Mouse (Mus musculus): ENCODE data around the gene Hspa8.

The Hspa8 gene

GRCm38 (mm10) chr9:40811860-40812259, 11.1 kb downstream of the Hspa8 start:
- no peak for DNase-seq

- DNase-seq: no peak
These were observed 13.3 kb downstream of the Hspa8 start for GRCm38 (mm10) chr9:40814060-40814459.

- DNase-seq: no peak
These were observed 16.7 kb downstream of the Hspa8 start for GRCm38 (mm10) chr9:40817325-40818028.

GRCm38 (mm10) chr9:40825601-40826000, 24.8 kb downstream of the Hspa8 start:
- DNase-seq: no peak

GRCm38 (mm10) chr9:40827366-40827765, 26.6 kb downstream of the Hspa8 start:
- DNase-seq: no peak

- peak; percentile 63 for DNase-seq
These were observed 33.8 kb downstream of the Hspa8 start for GRCm38 (mm10) chr9:40834569-40834968.

- DNase-seq: no peak
These were observed 35.9 kb downstream of the Hspa8 start for GRCm38 (mm10) chr9:40836681-40837080.

- DNase-seq: no peak
These were observed 38.9 kb downstream of the Hspa8 start for GRCm38 (mm10) chr9:40839662-40840061.

- DNase-seq: no peak
These were observed 50.7 kb downstream of the Hspa8 start for GRCm38 (mm10) chr9:40851515-40851914.

- DNase-seq: peak; percentile 23
These were observed 57.8 kb downstream of the Hspa8 start for GRCm38 (mm10) chr9:40858461-40859160.

- DNase-seq: no peak
These were observed 58.4 kb downstream of the Hspa8 start for GRCm38 (mm10) chr9:40859196-40859595.

Data from right cerebral cortex, adult 18-20 months (tissue).